Mouse (Mus musculus) heart, adult 2 months (tissue): ENCODE measurements around the gene Tbc1d17.

Source experiments
- CTCF ChIP-seq: fragments of 200-600 bp; IDR thresholded peaks from 2 replicates; pipeline ENCODE4 v1.8.1; 2022; ENCODE audit warnings: antibody characterized with exemption, mild to moderate bottlenecking, moderate library complexity
- POLR2A ChIP-seq: fragments of 200-500 bp; IDR thresholded peaks from 2 replicates; pipeline ENCODE4 v1.6.1; 2011; ENCODE audit warnings: mild to moderate bottlenecking, low read depth, low read length, control low read depth; ENCODE audit not compliant: insufficient read depth

GRCm38 (mm10) chr7:44790066-44790465 lies 58.8 kb downstream of the Tbc1d17 start:
- TF ChIP-seq CTCF, result no peak
- no peak for TF ChIP-seq POLR2A
